Mouse (Mus musculus) G1E (cell line): ENCODE measurements around the gene Gm3952.

Experiments
- CTCF ChIP-seq: IDR thresholded peaks from 2 replicates; pipeline ENCODE4 v1.5.1; 2012; ENCODE audit warnings: low read depth, low read length, inconsistent platforms, mixed read lengths
- GATA1 ChIP-seq: IDR thresholded peaks from 2 replicates; pipeline ENCODE4 v1.6.1; 2012; ENCODE audit warnings: borderline replicate concordance, low read length, inconsistent platforms, mixed read lengths
- GATA2 ChIP-seq: IDR thresholded peaks from 2 replicates; pipeline ENCODE4 v1.6.1; 2012; ENCODE audit warnings: low read depth, low read length, inconsistent platforms, borderline replicate concordance
- POLR2AphosphoS5 ChIP-seq: IDR thresholded peaks from 2 replicates; pipeline ENCODE4 v1.6.1; 2012; ENCODE audit warnings: low read depth, low read length, inconsistent platforms; ENCODE audit not compliant: insufficient replicate concordance
- TAL1 ChIP-seq: conservative IDR thresholded peaks from 2 replicates; pipeline ENCODE4 v1.6.1; 2012; ENCODE audit warnings: low read depth, low read length, inconsistent platforms, mixed read lengths

- TF ChIP-seq CTCF (no peak), POLR2AphosphoS5 (no peak), TAL1 (no peak), GATA1 (no peak), GATA2 (no peak)
Measured at GRCm38 (mm10) chr8:128798594-128798993, at the start of gene Gm3952.
